Mouse (Mus musculus): ENCODE data around the gene Ttc28. TPM values are rescaled to one million over a fixed set of nuclear protein-coding genes. Genes with fewer than 3 reads are reported as not detected.

Gene Ttc28
- polyA plus RNA-seq, 1 experiment from 2014 or later: 0.95 TPM

- DNase-seq: no peak
- Histone ChIP-seq H3K27ac (no peak overlapping the region), H3K9me3 (replicated peaks) (no peaks in the 10 kb centered on the region), H3K36me3 (no peaks in the 10 kb centered on the region), H3K4me3 (replicated peaks) (no peak overlapping the region), H3K4me1 (replicated peaks) (no peaks in the 10 kb centered on the region), H3K4me2 (no peak overlapping the region), H3K9ac (no peak overlapping the region), H3K27me3 (no peaks in the 10 kb centered on the region)
- no peak for ATAC-seq (ENCODE audit: low read depth)
- 64% methylated on average over 7 of the region's 7 CpGs for WGBS (ENCODE audit: insufficient replicate concordance)
Observed at GRCm38 (mm10) chr5:111012587-111012986, 133.0 kb downstream of the Ttc28 start.

DNA sequence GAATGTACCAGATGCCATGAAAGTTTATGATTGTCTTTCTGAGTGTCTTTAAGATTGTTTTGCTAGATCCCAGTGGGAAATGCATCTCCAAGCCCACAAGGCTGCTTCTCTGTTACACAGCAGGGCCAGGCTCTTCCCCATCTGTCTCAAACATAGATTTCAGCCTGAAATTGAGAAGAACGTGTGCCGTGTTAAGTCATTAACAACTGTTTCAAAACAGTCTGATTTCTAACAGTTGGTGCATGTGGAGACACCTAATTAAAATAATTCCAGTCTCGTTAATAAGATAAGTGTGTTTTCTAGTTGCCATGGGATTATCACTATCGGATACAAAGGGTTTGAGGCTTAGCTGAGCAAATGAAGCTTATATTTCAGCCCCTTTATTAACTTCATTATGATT lies 135.4 kb downstream of the Ttc28 start:
- Histone ChIP-seq H3K36me3 (no peaks in the 10 kb centered on the region), H3K4me1 (replicated peaks) (no peaks in the 10 kb centered on the region), H3K27me3 (no peaks in the 10 kb centered on the region), H3K4me2 (no peak overlapping the region), H3K9ac (no peak overlapping the region), H3K9me3 (replicated peaks) (no peaks in the 10 kb centered on the region), H3K4me3 (replicated peaks) (no peak overlapping the region), H3K27ac (no peak overlapping the region)
- DNase-seq (no peak), ATAC-seq (ENCODE audit: low read depth) (no peak)
- 69% methylated on average over 4 of the region's 4 CpGs for WGBS (ENCODE audit: insufficient replicate concordance)

- DNase-seq (no peak), ATAC-seq (ENCODE audit: low read depth) (no peak)
- H3K4me2 ChIP-seq: no peak overlapping the region
- H3K27ac ChIP-seq: no peak overlapping the region
- no peaks in the 10 kb centered on the region for H3K27me3 ChIP-seq
- no peaks in the 10 kb centered on the region for H3K9me3 ChIP-seq (replicated peaks)
- H3K4me3 ChIP-seq (replicated peaks): no peak overlapping the region
- no peak overlapping the region for H3K9ac ChIP-seq
- no peaks in the 10 kb centered on the region for H3K36me3 ChIP-seq
- WGBS (ENCODE audit: insufficient replicate concordance): 58% methylated on average over 4 of the region's 4 CpGs
- no peaks in the 10 kb centered on the region for H3K4me1 ChIP-seq (replicated peaks)
Observed at GRCm38 (mm10) chr5:111017319-111017718, 137.7 kb downstream of the Ttc28 start.

DNA sequence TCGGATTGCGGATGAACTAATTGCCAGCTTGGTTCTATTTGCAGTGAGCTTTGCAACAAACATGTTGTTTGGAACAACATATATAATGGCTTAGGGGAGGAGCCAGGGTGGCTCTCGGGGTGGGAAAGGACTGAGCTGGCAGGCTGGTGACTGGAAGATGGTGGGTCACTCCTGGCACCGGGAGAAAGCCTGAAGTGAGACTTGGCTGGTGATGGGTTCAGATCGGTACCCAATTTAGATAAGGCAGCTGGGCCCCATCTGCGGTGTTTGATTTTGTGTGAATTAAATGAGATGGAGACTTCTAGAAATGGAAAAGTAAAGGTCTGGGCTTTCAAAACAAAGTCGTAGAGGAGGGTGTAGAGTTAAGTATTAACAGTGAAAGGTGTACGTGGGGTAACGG lies 142.7 kb downstream of the Ttc28 start:
- H3K9me3 ChIP-seq (replicated peaks): no peaks in the 10 kb centered on the region
- no peak overlapping the region for H3K4me3 ChIP-seq (replicated peaks)
- no peak overlapping the region for H3K27ac ChIP-seq
- WGBS (ENCODE audit: insufficient replicate concordance): 75% methylated on average over 9 of the region's 9 CpGs
- no peak for DNase-seq
- no peak overlapping the region for H3K9ac ChIP-seq
- H3K36me3 ChIP-seq: no peaks in the 10 kb centered on the region
- 0 out of 2 replicates have a peak, but pooled peaks cover 6% of the 10 kb centered on the region for H3K4me1 ChIP-seq (replicated peaks)
- no peak overlapping the region for H3K4me2 ChIP-seq
- no peak for ATAC-seq (ENCODE audit: low read depth)
- H3K27me3 ChIP-seq: no peaks in the 10 kb centered on the region

DNA sequence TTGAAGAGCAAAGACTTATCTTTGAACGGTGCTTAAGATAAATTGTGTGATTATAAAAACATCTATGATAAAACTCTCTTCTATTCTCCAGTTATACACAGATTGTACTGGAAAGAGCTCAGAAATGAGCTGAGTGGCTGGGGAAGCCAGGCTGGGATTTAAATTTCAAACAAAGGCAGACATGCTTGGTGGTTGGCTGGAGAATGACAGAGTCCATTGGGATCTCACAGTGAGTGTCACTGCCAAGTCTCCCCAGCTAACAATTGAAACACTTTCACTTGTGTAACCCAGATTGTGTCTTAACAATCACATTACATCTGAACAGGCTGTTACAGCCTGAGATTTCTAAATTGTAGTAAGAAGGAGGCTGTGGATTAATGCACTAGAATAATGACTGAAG lies 143.3 kb downstream of the Ttc28 start:
- Histone ChIP-seq H3K4me1 (replicated peaks) (0 out of 2 replicates have a peak, but pooled peaks cover 6% of the 10 kb centered on the region), H3K27ac (no peak overlapping the region), H3K9me3 (replicated peaks) (no peaks in the 10 kb centered on the region), H3K4me2 (no peak overlapping the region), H3K4me3 (replicated peaks) (no peak overlapping the region), H3K27me3 (no peaks in the 10 kb centered on the region), H3K36me3 (no peaks in the 10 kb centered on the region), H3K9ac (no peak overlapping the region)
- ATAC-seq (ENCODE audit: low read depth) (no peak), DNase-seq (no peak)
- 75% methylated on average over 1 of the region's 1 CpGs for WGBS (ENCODE audit: insufficient replicate concordance)

- Histone ChIP-seq H3K4me3 (replicated peaks) (no peak overlapping the region), H3K36me3 (no peaks in the 10 kb centered on the region), H3K9ac (no peak overlapping the region), H3K27ac (no peak overlapping the region), H3K9me3 (replicated peaks) (no peaks in the 10 kb centered on the region), H3K4me1 (replicated peaks) (0 out of 2 replicates have a peak, but pooled peaks cover 6% of the 10 kb centered on the region), H3K27me3 (no peaks in the 10 kb centered on the region), H3K4me2 (no peak overlapping the region)
- WGBS (ENCODE audit: insufficient replicate concordance): 82% methylated on average over 13 of the region's 13 CpGs
- DNase-seq (no peak), ATAC-seq (ENCODE audit: low read depth) (no peak)
Observed at GRCm38 (mm10) chr5:111024621-111025020, 145.0 kb downstream of the Ttc28 start.

- Histone ChIP-seq H3K9me3 (replicated peaks) (no peaks in the 10 kb centered on the region), H3K27me3 (no peaks in the 10 kb centered on the region), H3K27ac (no peak overlapping the region), H3K36me3 (no peaks in the 10 kb centered on the region), H3K4me1 (replicated peaks) (0 out of 2 replicates have a peak, but pooled peaks cover 6% of the 10 kb centered on the region), H3K4me3 (replicated peaks) (no peak overlapping the region), H3K4me2 (no peak overlapping the region), H3K9ac (no peak overlapping the region)
- ATAC-seq (ENCODE audit: low read depth) (no peak), DNase-seq (no peak)
- WGBS (ENCODE audit: insufficient replicate concordance): 51% methylated on average over 14 of the region's 14 CpGs
Observed at GRCm38 (mm10) chr5:111025476-111025875, 145.9 kb downstream of the Ttc28 start.

- ATAC-seq (ENCODE audit: low read depth) (no peak), DNase-seq (no peak)
- Histone ChIP-seq H3K9ac (no peak overlapping the region), H3K4me1 (replicated peaks) (0 out of 2 replicates have a peak, but pooled peaks cover 6% of the 10 kb centered on the region), H3K4me2 (no peak overlapping the region), H3K27me3 (no peaks in the 10 kb centered on the region), H3K9me3 (replicated peaks) (no peaks in the 10 kb centered on the region), H3K4me3 (replicated peaks) (no peak overlapping the region), H3K27ac (no peak overlapping the region), H3K36me3 (no peaks in the 10 kb centered on the region)
- WGBS (ENCODE audit: insufficient replicate concordance): 59% methylated on average over 8 of the region's 8 CpGs
Observed at GRCm38 (mm10) chr5:111026209-111026608, 146.6 kb downstream of the Ttc28 start.

- ATAC-seq (ENCODE audit: low read depth): no peak
- 43% methylated on average over 4 of the region's 4 CpGs for WGBS (ENCODE audit: insufficient replicate concordance)
- no peaks in the 10 kb centered on the region for H3K27me3 ChIP-seq
Observed at GRCm38 (mm10) chr5:111028340-111028739, 148.7 kb downstream of the Ttc28 start.

GRCm38 (mm10) chr5:111028952-111029351 lies 149.3 kb downstream of the Ttc28 start:
- Histone ChIP-seq H3K9me3 (replicated peaks) (no peaks in the 10 kb centered on the region), H3K4me3 (replicated peaks) (no peak overlapping the region), H3K4me1 (replicated peaks) (0 out of 2 replicates have a peak, but pooled peaks cover 6% of the 10 kb centered on the region), H3K4me2 (no peak overlapping the region), H3K9ac (no peak overlapping the region), H3K36me3 (no peaks in the 10 kb centered on the region), H3K27me3 (no peaks in the 10 kb centered on the region), H3K27ac (no peak overlapping the region)
- DNase-seq (no peak), ATAC-seq (ENCODE audit: low read depth) (no peak)
- WGBS (ENCODE audit: insufficient replicate concordance): 66% methylated on average over 9 of the region's 9 CpGs

More at GRCm38 (mm10) chr5:111028340-111028739, 148.7 kb downstream of the Ttc28 start:
- Histone ChIP-seq H3K4me2 (no peak overlapping the region), H3K9me3 (replicated peaks) (no peaks in the 10 kb centered on the region), H3K27ac (no peak overlapping the region), H3K4me3 (replicated peaks) (no peak overlapping the region), H3K36me3 (no peaks in the 10 kb centered on the region), H3K4me1 (replicated peaks) (0 out of 2 replicates have a peak, but pooled peaks cover 6% of the 10 kb centered on the region), H3K9ac (no peak overlapping the region)
- DNase-seq: no peak

DNA sequence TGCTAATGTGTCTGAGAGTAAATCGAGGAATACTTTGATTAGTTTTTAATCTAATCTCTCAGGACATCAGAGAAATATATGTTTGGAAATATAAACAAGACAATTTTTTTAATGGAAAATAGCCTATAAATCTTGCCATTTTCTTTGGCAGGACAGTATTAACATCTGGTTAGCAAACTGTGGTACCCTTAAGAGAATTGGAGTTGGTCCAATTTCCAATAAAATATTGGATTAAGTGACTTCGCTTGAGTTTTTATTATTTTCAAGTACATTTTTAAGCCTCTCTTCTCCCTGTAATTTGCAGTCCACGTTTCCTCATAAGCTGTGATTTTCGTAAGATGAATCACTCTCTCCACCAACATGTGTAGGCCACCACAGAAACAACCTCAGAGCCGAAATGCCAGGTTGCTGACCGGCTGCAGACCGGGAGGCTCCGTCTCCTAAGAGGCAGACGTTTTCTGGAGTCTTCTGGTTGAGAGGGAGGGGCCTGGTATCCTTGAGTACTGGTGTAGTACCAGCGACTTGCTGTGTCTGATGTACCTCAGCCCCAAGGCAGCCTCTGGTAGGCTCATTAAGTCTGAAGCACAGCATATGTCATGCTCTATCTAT lies 153.2 kb downstream of the Ttc28 start:
- 60% methylated on average over 10 of the region's 10 CpGs for WGBS (ENCODE audit: insufficient replicate concordance)
- no peak for ATAC-seq (ENCODE audit: low read depth)
- H3K36me3 ChIP-seq: no peaks in the 10 kb centered on the region
- H3K4me1 ChIP-seq (replicated peaks): no peaks in the 10 kb centered on the region
- H3K9me3 ChIP-seq (replicated peaks): no peaks in the 10 kb centered on the region
- no peak overlapping the region for H3K9ac ChIP-seq
- no peak overlapping the region for H3K4me3 ChIP-seq (replicated peaks)
- DNase-seq: no peak
- H3K27me3 ChIP-seq: no peaks in the 10 kb centered on the region
- no peak overlapping the region for H3K27ac ChIP-seq
- no peak overlapping the region for H3K4me2 ChIP-seq

DNA sequence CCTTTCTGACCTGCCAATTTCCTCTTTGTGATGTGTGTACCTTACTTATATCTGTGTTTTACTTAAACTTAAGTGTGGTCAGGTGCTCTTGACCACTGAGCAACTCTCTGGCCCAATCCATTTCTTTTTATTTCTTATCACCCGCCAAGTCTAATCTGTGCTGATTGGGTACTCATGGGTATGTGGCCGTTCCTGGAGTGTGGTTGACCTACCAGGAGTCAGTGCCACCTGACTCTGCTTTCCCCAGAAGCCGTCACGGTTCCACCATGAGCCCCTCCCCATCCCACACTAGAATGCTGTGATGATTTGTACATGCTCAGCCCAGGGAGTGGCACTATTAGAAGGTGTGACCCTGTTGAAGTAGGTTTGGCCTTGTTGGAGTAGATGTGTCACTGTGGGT lies 153.9 kb downstream of the Ttc28 start:
- WGBS (ENCODE audit: insufficient replicate concordance): 67% methylated on average over 4 of the region's 4 CpGs
- no peaks in the 10 kb centered on the region for H3K36me3 ChIP-seq
- H3K27me3 ChIP-seq: no peaks in the 10 kb centered on the region
- H3K9ac ChIP-seq: no peak overlapping the region
- DNase-seq: no peak
- H3K4me3 ChIP-seq (replicated peaks): no peak overlapping the region
- no peak for ATAC-seq (ENCODE audit: low read depth)
- H3K9me3 ChIP-seq (replicated peaks): no peaks in the 10 kb centered on the region
- H3K27ac ChIP-seq: no peak overlapping the region
- no peak overlapping the region for H3K4me2 ChIP-seq
- no peaks in the 10 kb centered on the region for H3K4me1 ChIP-seq (replicated peaks)
